Mouse (Mus musculus): ENCODE data around the gene Krtap10-4. TPM values are rescaled to one million over a fixed set of nuclear protein-coding genes. Genes with fewer than 3 reads are reported as not detected.
"Not testable (repeated sequence)": the region's sequence is repeated elsewhere in the genome, so short reads cannot be mapped to it uniquely, and the experiment has no call there.

Gene Krtap10-4
- polyA plus RNA-seq, 1 experiment: not detected

GRCm38 (mm10) chr10:77797677-77798076, 29.2 kb downstream of the Krtap10-4 start:
- Histone ChIP-seq H3K4me1 (ENCODE audit: control insufficient read depth, insufficient read depth, low read length) (no peaks in the 10 kb centered on the region), H3K4me3 (replicated peaks; ENCODE audit: extremely low read depth, low read depth, low read length) (no peak overlapping the region)
- TF ChIP-seq POLR2A (IDR thresholded peaks at IDR 0.05; ENCODE audit: borderline replicate concordance, extremely low read depth, low read depth, low read length) (no peak), CTCF (IDR thresholded peaks at IDR 0.05; ENCODE audit: insufficient read depth, low read length) (no peak)
- WGBS: 27% methylated on average over 3 of the region's 3 CpGs
- no peak for DNase-seq

- Histone ChIP-seq H3K4me3 (replicated peaks; ENCODE audit: extremely low read depth, low read depth, low read length) (no peak within 1 kb of the TSS), H3K4me1 (ENCODE audit: control insufficient read depth, insufficient read depth, low read length) (no peaks in the 10 kb centered on the region)
- no peak for DNase-seq
- TF ChIP-seq CTCF (IDR thresholded peaks at IDR 0.05; ENCODE audit: insufficient read depth, low read length) (no peak), POLR2A (IDR thresholded peaks at IDR 0.05; ENCODE audit: borderline replicate concordance, extremely low read depth, low read depth, low read length) (no peak)
- WGBS: 52% methylated on average over 2 of the region's 2 CpGs
Measured at GRCm38 (mm10) chr10:77794976-77795375, 31.9 kb downstream of the Krtap10-4 start, which contains the start of gene Gm9639. Gene Gm9639, minus strand, starts transcription at chr10:77795076.

GRCm38 (mm10) chr10:77788621-77789020, 38.3 kb downstream of the Krtap10-4 start:
- no peak overlapping the region for H3K4me3 ChIP-seq (replicated peaks; ENCODE audit: extremely low read depth, low read depth, low read length)
- TF ChIP-seq CTCF (IDR thresholded peaks at IDR 0.05; ENCODE audit: insufficient read depth, low read length): no peak
- no peak for TF ChIP-seq POLR2A (IDR thresholded peaks at IDR 0.05; ENCODE audit: borderline replicate concordance, extremely low read depth, low read depth, low read length)
- no peak for DNase-seq
- H3K4me1 ChIP-seq (ENCODE audit: control insufficient read depth, insufficient read depth, low read length): no peaks in the 10 kb centered on the region
- WGBS: 73% methylated on average over 2 of the region's 2 CpGs

GRCm38 (mm10) chr10:77787876-77788275, 39.0 kb downstream of the Krtap10-4 start, which contains the start of gene Gm7137:
Gene Gm7137, minus strand, starts transcription at chr10:77788200.
- not testable (repeated sequence) for H3K4me3 ChIP-seq (replicated peaks; ENCODE audit: extremely low read depth, low read depth, low read length); H3K4me1 ChIP-seq (ENCODE audit: control insufficient read depth, insufficient read depth, low read length); DNase-seq
- 13% methylated on average over 1 of the region's 1 CpGs for WGBS

GRCm38 (mm10) chr10:77783396-77783795, 43.5 kb downstream of the Krtap10-4 start:
- not testable (repeated sequence) for H3K4me3 ChIP-seq (replicated peaks; ENCODE audit: extremely low read depth, low read depth, low read length); H3K4me1 ChIP-seq (ENCODE audit: control insufficient read depth, insufficient read depth, low read length); DNase-seq
- WGBS: 78% methylated on average over 2 of the region's 3 CpGs

GRCm38 (mm10) chr10:77782442-77782841, 44.5 kb downstream of the Krtap10-4 start, which contains the start of gene Gm3250:
Gene Gm3250, minus strand, starts transcription at chr10:77782542.
- not testable (repeated sequence) for H3K4me1 ChIP-seq (ENCODE audit: control insufficient read depth, insufficient read depth, low read length); DNase-seq; H3K4me3 ChIP-seq (replicated peaks; ENCODE audit: extremely low read depth, low read depth, low read length)
- 80% methylated on average over 1 of the region's 1 CpGs for WGBS

- DNase-seq; H3K4me3 ChIP-seq (replicated peaks; ENCODE audit: extremely low read depth, low read depth, low read length); H3K4me1 ChIP-seq (ENCODE audit: control insufficient read depth, insufficient read depth, low read length): not testable (repeated sequence)
- WGBS: 78% methylated on average over 1 of the region's 1 CpGs
Measured at GRCm38 (mm10) chr10:77776844-77777243, 50.1 kb downstream of the Krtap10-4 start, which contains the start of gene Gm7138. Gene Gm7138, minus strand, starts transcription at chr10:77776944.

Other genes starting within 250 kb of the Krtap10-4 start
- 199 and 223 TPM in 2 replicates for gene Pttg1ip, start 245.4 kb downstream of the Krtap10-4 start, polyA plus RNA-seq (2012; rRNA removed)
- 201 and 261 TPM in 2 replicates for gene Sumo3, start 221.0 kb downstream of the Krtap10-4 start, polyA plus RNA-seq (2012; rRNA removed)
- not detected in 2 replicates for gene Gm49325, start 220.9 kb downstream of the Krtap10-4 start, polyA plus RNA-seq (2012; rRNA removed)
- gene Ube2g2, start 204.8 kb downstream of the Krtap10-4 start, polyA plus RNA-seq (2012; rRNA removed): 41.6 and 54.2 TPM in 2 replicates
- 0.06 and 0.43 TPM in 2 replicates for gene Tspear, start 140.5 kb downstream of the Krtap10-4 start, polyA plus RNA-seq (2012; rRNA removed)
- not detected in 2 replicates for gene Gm19402, start 136.3 kb downstream of the Krtap10-4 start, polyA plus RNA-seq (2012; rRNA removed)
- gene Gm9508, start 129.9 kb downstream of the Krtap10-4 start, polyA plus RNA-seq (2012; rRNA removed): not detected in 2 replicates
- not detected in 2 replicates for gene Gm10272, start 120.5 kb downstream of the Krtap10-4 start, polyA plus RNA-seq (2012; rRNA removed)
- not detected in 2 replicates for gene Gm10024, start 115.6 kb downstream of the Krtap10-4 start, polyA plus RNA-seq (2012; rRNA removed)
- gene Gm10142, start 111.3 kb downstream of the Krtap10-4 start, polyA plus RNA-seq (2012; rRNA removed): 1.4 TPM in 1 of 2 replicates, not detected in the other
- 0.86 TPM in 1 of 2 replicates, not detected in the other for gene Krtap12-1, start 106.5 kb downstream of the Krtap10-4 start, polyA plus RNA-seq (2012; rRNA removed)
- gene Gm10100, start 100.6 kb downstream of the Krtap10-4 start, polyA plus RNA-seq (2012; rRNA removed): not detected in 2 replicates
- gene Gm18596, start 84.5 kb downstream of the Krtap10-4 start, polyA plus RNA-seq (2012; rRNA removed): not detected in 2 replicates
- not detected in 2 replicates for gene Gm9736, start 75.7 kb downstream of the Krtap10-4 start, polyA plus RNA-seq (2012; rRNA removed)
- not detected in 2 replicates for gene Gm3233, start 67.4 kb downstream of the Krtap10-4 start, polyA plus RNA-seq (2012; rRNA removed)
- gene Gm3238, start 55.8 kb downstream of the Krtap10-4 start, polyA plus RNA-seq (2012; rRNA removed): not detected in 2 replicates
- gene Gm7138, start 50.2 kb downstream of the Krtap10-4 start, polyA plus RNA-seq (2012; rRNA removed): not detected in 2 replicates
- not detected in 2 replicates for gene Gm3250, start 44.6 kb downstream of the Krtap10-4 start, polyA plus RNA-seq (2012; rRNA removed)
- gene Gm7137, start 38.9 kb downstream of the Krtap10-4 start, polyA plus RNA-seq (2012; rRNA removed): not detected in 2 replicates
- not detected in 2 replicates for gene Gm9639, start 32.0 kb downstream of the Krtap10-4 start, polyA plus RNA-seq (2012; rRNA removed)
- not detected in 2 replicates for gene Gm19668, start 28.0 kb downstream of the Krtap10-4 start, polyA plus RNA-seq (2012; rRNA removed)
- gene Gm9507, start 15.3 kb downstream of the Krtap10-4 start, polyA plus RNA-seq (2012; rRNA removed): not detected in 2 replicates
- gene Gm2696, start 12.4 kb downstream of the Krtap10-4 start, polyA plus RNA-seq (2012; rRNA removed): not detected in 2 replicates
- gene Krtap10-10, start 8.9 kb upstream of the Krtap10-4 start, polyA plus RNA-seq (2012; rRNA removed): not detected in 2 replicates
- gene Gm36176, start 19.7 kb upstream of the Krtap10-4 start, polyA plus RNA-seq (2012; rRNA removed): not detected in 2 replicates
- gene Gm10318, start 25.8 kb upstream of the Krtap10-4 start, polyA plus RNA-seq (2012; rRNA removed): not detected in 2 replicates
- gene Gm3285, start 34.9 kb upstream of the Krtap10-4 start, polyA plus RNA-seq (2012; rRNA removed): not detected in 2 replicates
- 0.77 and 0.93 TPM in 2 replicates for gene Lrrc3, start 75.4 kb upstream of the Krtap10-4 start, polyA plus RNA-seq (2012; rRNA removed)
- gene Trpm2, start 143.5 kb upstream of the Krtap10-4 start, polyA plus RNA-seq (2012; rRNA removed): 2.2 and 3.9 TPM in 2 replicates
- gene 1810043G02Rik, start 151.4 kb upstream of the Krtap10-4 start, polyA plus RNA-seq (2012; rRNA removed): 46.6 and 46.9 TPM in 2 replicates
- gene Pfkl, start 183.0 kb upstream of the Krtap10-4 start, polyA plus RNA-seq (2012; rRNA removed): 55.8 and 70.0 TPM in 2 replicates
- gene Dnmt3l, start 214.9 kb upstream of the Krtap10-4 start, polyA plus RNA-seq (2012; rRNA removed): 0.52 and 0.64 TPM in 2 replicates
- 0.09 and 0.16 TPM in 2 replicates for gene Aire, start 216.5 kb upstream of the Krtap10-4 start, polyA plus RNA-seq (2012; rRNA removed)
- gene Icosl, start 242.2 kb upstream of the Krtap10-4 start, polyA plus RNA-seq (2012; rRNA removed): 17.5 and 17.6 TPM in 2 replicates